Mouse (Mus musculus): Measurements from ENCODE around the gene Camk2b.
"Not testable (repeated sequence)": the region's sequence is repeated elsewhere in the genome, so short reads cannot be mapped to it uniquely, and the experiment has no call there.

DNA sequence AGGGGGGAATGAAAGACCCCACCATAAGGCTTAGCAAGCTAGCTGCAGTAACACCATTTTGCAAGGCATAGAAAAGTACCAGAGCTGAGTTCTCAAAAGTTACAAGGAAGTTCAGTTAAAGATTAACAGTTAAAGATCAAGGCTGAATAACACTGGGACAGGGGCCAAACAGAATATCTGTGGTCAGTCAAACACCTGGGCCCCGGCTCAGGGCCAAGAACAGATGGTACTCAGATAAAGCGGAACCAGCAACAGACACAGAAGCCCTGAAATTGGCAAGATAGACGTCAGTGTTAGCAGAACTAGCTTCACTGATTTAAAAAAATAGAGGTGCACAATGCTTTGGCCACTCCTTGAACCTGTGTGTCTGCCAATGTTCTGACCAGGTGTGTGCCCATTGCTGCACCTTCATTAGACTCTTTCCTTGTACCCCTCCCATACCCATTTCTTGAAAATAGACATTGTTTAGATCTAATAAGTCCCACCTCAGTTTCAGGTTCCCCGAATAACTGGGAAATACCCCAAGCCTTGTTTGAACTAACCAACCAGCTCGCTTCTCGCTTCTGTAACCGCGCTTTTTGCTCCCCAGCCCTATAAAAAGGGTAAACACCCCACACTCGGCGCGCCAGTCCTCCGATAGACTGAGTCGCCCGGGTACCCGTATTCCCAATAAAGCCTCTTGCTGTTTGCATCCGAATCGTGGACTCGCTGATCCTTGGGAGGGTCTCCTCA is 55.2 kb downstream of the Camk2b start:
- not testable (repeated sequence) for TF ChIP-seq CTCF, EP300 (IDR thresholded peaks at IDR 0.05; ENCODE audit: low read depth)
